Mouse (Mus musculus): ENCODE measurements around the gene Rspo1. TPM values are rescaled to one million over a fixed set of nuclear protein-coding genes. Genes with fewer than 3 reads are reported as not detected.

The Rspo1 gene
- polyA plus RNA-seq, 1 experiment, result 0.02 TPM

- no peak for TF ChIP-seq TAL1 (IDR thresholded peaks at IDR 0.05; ENCODE audit: low read length)
- no peak for TF ChIP-seq GATA1 (IDR thresholded peaks at IDR 0.05; ENCODE audit: low read length)
These were observed 16.0 kb upstream of the Rspo1 start for GRCm38 (mm10) chr4:124970194-124970593.

GRCm38 (mm10) chr4:124970677-124971076 is 15.6 kb upstream of the Rspo1 start:
- Histone ChIP-seq H3K9me3 (ENCODE audit: control insufficient read depth, low read length) (no peaks in the 10 kb centered on the region), H3K36me3 (ENCODE audit: control insufficient read depth) (no peaks in the 10 kb centered on the region), H3K4me3 (replicated peaks) (no peak overlapping the region), H3K27me3 (ENCODE audit: control insufficient read depth) (peaks cover 4% of the 10 kb centered on the region; the same call in 1 of the 2 replicates), H3K4me1 (ENCODE audit: control insufficient read depth) (no peaks in the 10 kb centered on the region)
- TF ChIP-seq TAL1 (IDR thresholded peaks at IDR 0.05; ENCODE audit: low read length) (no peak), GATA1 (IDR thresholded peaks at IDR 0.05; ENCODE audit: low read length) (no peak)

More at GRCm38 (mm10) chr4:124970194-124970593, 16.0 kb upstream of the Rspo1 start:
- no peak overlapping the region for H3K4me3 ChIP-seq (replicated peaks)
- no peaks in the 10 kb centered on the region for H3K4me1 ChIP-seq (ENCODE audit: control insufficient read depth)
- H3K9me3 ChIP-seq (ENCODE audit: control insufficient read depth, low read length), result no peaks in the 10 kb centered on the region
- peaks cover 4% of the 10 kb centered on the region; the same call in 1 of the 2 replicates for H3K27me3 ChIP-seq (ENCODE audit: control insufficient read depth)
- H3K36me3 ChIP-seq (ENCODE audit: control insufficient read depth), result no peaks in the 10 kb centered on the region

GRCm38 (mm10) chr4:124971094-124971493 is 15.1 kb upstream of the Rspo1 start:
- TF ChIP-seq GATA1 (IDR thresholded peaks at IDR 0.05; ENCODE audit: low read length) (no peak), TAL1 (IDR thresholded peaks at IDR 0.05; ENCODE audit: low read length) (no peak)
- no peak overlapping the region for H3K4me3 ChIP-seq (replicated peaks)
- H3K27me3 ChIP-seq (ENCODE audit: control insufficient read depth), result peaks cover 4% of the 10 kb centered on the region; the same call in 1 of the 2 replicates
- no peaks in the 10 kb centered on the region for H3K36me3 ChIP-seq (ENCODE audit: control insufficient read depth)
- H3K9me3 ChIP-seq (ENCODE audit: control insufficient read depth, low read length), result no peaks in the 10 kb centered on the region
- no peaks in the 10 kb centered on the region for H3K4me1 ChIP-seq (ENCODE audit: control insufficient read depth)

DNA sequence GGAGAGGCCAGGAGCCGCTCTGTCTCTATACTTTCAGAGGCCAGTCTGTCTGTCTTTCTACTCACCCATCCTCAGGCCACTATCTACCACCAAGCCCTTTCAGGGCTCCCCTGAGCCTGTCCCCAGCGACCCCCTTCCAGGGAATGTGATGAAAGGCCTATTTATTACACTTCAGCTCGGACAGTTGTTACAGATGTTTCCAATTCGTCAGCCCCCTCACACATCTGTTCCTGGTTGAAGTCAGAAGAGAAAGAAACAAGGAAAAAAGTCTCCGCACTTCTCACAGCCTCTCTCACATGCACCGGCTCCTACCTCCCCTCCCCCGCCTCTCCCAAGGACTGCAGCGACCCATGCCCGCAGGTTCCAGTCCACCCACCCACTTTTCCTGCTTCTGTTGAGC is 13.9 kb upstream of the Rspo1 start:
- TF ChIP-seq GATA1 (IDR thresholded peaks at IDR 0.05; ENCODE audit: low read length) (no peak), TAL1 (IDR thresholded peaks at IDR 0.05; ENCODE audit: low read length) (no peak)
- no peak overlapping the region for H3K4me3 ChIP-seq (replicated peaks)
- H3K36me3 ChIP-seq (ENCODE audit: control insufficient read depth), result no peaks in the 10 kb centered on the region
- no peaks in the 10 kb centered on the region for H3K9me3 ChIP-seq (ENCODE audit: control insufficient read depth, low read length)
- H3K27me3 ChIP-seq (ENCODE audit: control insufficient read depth), result peaks cover 4% of the 10 kb centered on the region; the same call in 1 of the 2 replicates
- H3K4me1 ChIP-seq (ENCODE audit: control insufficient read depth), result no peaks in the 10 kb centered on the region

DNA sequence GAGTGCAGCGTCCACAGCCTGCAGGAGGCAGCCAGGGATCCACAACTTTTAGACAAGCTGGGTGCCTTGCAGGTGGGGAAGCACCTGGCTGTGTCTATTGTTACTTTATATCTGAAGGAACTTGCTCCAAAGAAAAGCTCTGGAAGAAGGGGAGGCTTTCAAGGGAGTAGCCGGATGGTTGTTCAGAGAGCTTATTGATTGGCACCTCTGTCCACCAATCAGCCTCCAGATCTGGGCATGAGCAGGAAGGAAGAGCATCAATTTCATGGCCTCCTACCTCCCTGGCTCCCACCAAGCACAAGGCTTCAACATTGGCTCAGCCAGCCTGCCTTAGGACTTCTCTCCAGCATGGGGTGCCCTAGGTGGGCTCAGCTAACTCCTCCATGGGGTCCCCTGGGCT is 12.9 kb upstream of the Rspo1 start:
- Histone ChIP-seq H3K36me3 (ENCODE audit: control insufficient read depth) (no peaks in the 10 kb centered on the region), H3K9me3 (ENCODE audit: control insufficient read depth, low read length) (no peaks in the 10 kb centered on the region), H3K4me1 (ENCODE audit: control insufficient read depth) (no peaks in the 10 kb centered on the region), H3K4me3 (replicated peaks) (no peak overlapping the region), H3K27me3 (ENCODE audit: control insufficient read depth) (peaks cover 4% of the 10 kb centered on the region; the same call in 1 of the 2 replicates)
- TF ChIP-seq GATA1 (IDR thresholded peaks at IDR 0.05; ENCODE audit: low read length), result no peak
- no peak for TF ChIP-seq TAL1 (IDR thresholded peaks at IDR 0.05; ENCODE audit: low read length)

DNA sequence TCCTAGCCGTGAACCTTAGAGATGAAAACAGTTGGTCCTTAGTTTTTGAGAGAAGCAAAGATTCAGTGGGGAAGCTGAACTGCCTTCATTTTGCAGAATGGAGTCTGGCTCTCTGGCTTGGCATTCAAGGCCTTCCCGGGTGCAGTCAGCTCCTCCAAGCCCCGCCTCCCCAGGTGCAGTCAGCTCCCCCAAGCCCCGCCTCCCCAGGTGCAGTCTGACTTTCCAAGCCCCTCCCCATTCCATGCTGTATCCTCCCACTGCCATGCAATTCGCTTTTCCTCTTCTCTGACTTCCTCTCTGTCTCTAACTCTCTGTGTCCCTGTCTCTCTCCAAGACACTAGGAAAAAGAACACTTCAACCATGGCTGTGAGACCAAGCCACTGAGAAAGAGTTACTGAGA is 8.0 kb upstream of the Rspo1 start:
- Histone ChIP-seq H3K27me3 (ENCODE audit: control insufficient read depth) (peaks cover 9% of the 10 kb centered on the region), H3K4me1 (ENCODE audit: control insufficient read depth) (no peaks in the 10 kb centered on the region), H3K36me3 (ENCODE audit: control insufficient read depth) (no peaks in the 10 kb centered on the region), H3K9me3 (ENCODE audit: control insufficient read depth, low read length) (no peaks in the 10 kb centered on the region), H3K4me3 (replicated peaks) (no peak overlapping the region)
- TF ChIP-seq TAL1 (IDR thresholded peaks at IDR 0.05; ENCODE audit: low read length), result no peak
- no peak for TF ChIP-seq GATA1 (IDR thresholded peaks at IDR 0.05; ENCODE audit: low read length)

DNA sequence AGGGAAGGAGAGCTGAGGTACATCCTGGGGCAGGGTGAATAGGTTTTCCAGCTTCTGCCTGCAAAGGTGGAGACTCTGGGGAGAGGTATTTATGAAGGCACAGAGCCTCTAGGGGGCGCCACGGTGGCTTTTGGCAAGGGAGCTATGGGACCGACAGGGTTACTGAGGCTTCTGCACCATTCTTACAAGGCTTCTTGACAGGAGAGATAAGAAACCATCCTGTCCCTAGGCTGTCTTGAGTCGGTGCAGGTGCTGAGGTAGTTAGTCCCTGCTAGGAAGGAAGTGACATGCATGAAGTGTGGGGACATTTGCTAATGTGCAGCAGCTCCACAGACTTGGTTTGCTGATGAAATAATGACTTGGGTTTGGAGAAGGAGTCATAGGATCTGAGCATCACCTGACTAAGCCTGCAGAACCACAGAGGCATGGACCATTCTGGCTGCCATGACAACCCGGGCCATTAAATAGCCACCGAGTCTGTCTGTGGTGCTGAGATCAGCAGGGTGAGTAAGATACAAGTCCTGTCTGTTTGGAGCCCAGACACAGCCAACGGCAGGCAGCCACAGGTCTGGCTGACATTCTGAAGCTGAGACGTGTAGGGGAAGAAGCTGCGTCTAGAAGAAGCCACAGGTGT is 2.2 kb upstream of the Rspo1 start:
- H3K9me3 ChIP-seq (ENCODE audit: control insufficient read depth, low read length), result no peaks in the 10 kb centered on the region; the same call in 1 of the 2 replicates
- H3K4me1 ChIP-seq (ENCODE audit: control insufficient read depth), result no peaks in the 10 kb centered on the region
- no peak overlapping the region for H3K4me3 ChIP-seq (replicated peaks)
- H3K36me3 ChIP-seq (ENCODE audit: control insufficient read depth), result no peaks in the 10 kb centered on the region
- TF ChIP-seq GATA1 (IDR thresholded peaks at IDR 0.05; ENCODE audit: low read length), result no peak
- no peak for TF ChIP-seq TAL1 (IDR thresholded peaks at IDR 0.05; ENCODE audit: low read length)
- peaks cover 67% of the 10 kb centered on the region for H3K27me3 ChIP-seq (ENCODE audit: control insufficient read depth)

- H3K36me3 ChIP-seq (ENCODE audit: control insufficient read depth), result no peaks in the 10 kb centered on the region
- no peak overlapping the region for H3K4me3 ChIP-seq (replicated peaks)
- peaks cover 78% of the 10 kb centered on the region for H3K27me3 ChIP-seq (ENCODE audit: control insufficient read depth)
- H3K9me3 ChIP-seq (ENCODE audit: control insufficient read depth, low read length), result no peaks in the 10 kb centered on the region; the same call in 1 of the 2 replicates
- TF ChIP-seq TAL1 (IDR thresholded peaks at IDR 0.05; ENCODE audit: low read length) (no peak), GATA1 (IDR thresholded peaks at IDR 0.05; ENCODE audit: low read length) (no peak)
- no peaks in the 10 kb centered on the region for H3K4me1 ChIP-seq (ENCODE audit: control insufficient read depth)
These were observed 1.2 kb upstream of the Rspo1 start for GRCm38 (mm10) chr4:124984871-124985670.

All from erythroblast, embryonic 14.5 days (primary cell).